Mouse (Mus musculus): ENCODE results near the gene Setd5. TPM values are rescaled to one million over a fixed set of nuclear protein-coding genes. Genes with fewer than 3 reads are reported as not detected.
A peak's percentile ranks its signal among the peaks of the same experiment; 100 is the strongest.

The Setd5 gene
- 10 to 100 TPM; 70.3 to 74.2 TPM for total RNA-seq (2021)

DNA sequence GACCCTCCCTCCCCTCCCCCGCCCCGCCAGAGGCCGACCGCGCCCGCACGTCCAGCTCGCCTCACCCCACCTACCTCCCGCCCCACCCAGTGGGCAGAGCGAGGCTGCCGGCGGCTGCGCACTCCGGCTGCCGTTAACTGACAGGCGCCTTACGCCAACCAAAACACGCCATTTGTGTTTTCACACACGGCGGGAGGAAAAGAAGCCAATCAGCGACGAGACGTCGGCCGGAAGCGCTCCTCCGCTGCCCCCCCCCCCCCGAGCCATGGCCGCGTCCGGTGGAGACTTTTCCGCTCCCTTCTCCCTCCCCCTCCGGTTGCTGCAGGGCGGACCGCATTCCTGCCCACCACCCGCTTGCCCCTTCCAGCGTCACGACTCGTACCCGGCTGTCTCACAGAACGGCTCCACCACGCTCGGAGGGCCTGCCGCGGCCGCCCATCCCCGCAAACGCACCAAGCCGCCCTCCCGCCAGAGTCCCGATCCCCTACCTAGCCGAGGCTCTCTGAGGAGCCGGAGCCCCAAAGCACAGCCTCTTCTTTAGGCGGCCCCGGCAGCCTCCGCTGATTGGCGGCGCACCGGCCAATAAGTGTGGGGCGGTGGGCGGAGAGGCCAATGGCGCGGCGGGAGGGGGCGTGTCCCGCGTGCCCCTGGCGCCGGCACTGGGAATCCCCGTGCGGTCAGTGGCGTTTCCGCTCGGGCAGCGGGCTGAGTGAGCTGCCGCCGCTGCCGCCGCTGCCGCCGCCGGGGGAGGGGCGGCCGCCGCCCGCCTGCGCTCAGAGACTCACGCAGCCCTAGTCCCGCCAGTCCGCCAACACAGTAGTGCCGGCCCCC is at the start of gene Setd5:
Gene Setd5, plus strand, starts transcription at position 680 of the 831 bp plus-strand sequence.
- DNase-seq = peak; percentile 99
- intact Hi-C loops (cut with DNase I) = loop anchor here (2.0 kb wide), 1 partner anchor 30 kb away; the partner anchor contains the start of gene Thumpd3

DNA sequence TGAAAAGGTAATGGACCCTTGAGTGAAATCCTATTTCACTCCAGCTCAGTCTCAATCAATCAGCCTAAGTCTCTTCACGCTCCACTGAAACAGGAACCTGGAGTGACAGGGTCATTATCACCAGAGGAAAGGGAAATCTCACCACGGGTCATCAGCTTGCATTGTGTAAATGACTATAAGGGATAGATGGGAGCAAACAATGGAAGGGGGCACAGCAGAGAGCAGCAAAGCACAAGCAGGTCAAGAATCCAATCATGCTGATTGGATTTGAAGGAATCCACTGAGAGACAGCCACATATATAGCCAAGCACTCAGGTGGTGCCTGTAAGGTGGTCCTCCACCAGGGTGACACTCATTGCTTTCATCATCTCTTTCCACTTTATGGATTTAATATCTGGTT is 49.7 kb upstream of the Setd5 start:
- DNase-seq = no peak
- intact Hi-C loops (cut with DNase I) = no loop called here

DNA sequence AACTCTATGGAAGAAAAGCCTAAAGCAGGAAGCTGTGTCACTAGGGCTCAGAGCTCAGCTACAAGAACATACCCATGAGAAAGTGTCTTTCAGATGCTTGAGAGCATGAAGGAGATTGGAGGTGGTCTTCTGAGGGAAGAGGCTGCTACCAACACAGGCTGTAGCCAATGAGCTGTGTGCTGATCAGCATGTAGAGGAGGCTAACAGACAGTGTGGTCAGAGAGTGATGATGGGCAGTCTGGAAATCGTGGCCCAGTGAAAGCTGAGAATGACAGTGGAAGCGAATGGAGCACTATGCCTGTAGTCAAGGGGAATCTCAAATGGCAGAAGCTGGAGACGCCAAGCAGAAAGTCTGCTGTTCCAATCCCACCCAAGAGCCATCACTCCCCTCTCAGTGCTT is 48.2 kb upstream of the Setd5 start:
- DNase-seq = no peak
- intact Hi-C loops (cut with DNase I) = no loop called here

DNA sequence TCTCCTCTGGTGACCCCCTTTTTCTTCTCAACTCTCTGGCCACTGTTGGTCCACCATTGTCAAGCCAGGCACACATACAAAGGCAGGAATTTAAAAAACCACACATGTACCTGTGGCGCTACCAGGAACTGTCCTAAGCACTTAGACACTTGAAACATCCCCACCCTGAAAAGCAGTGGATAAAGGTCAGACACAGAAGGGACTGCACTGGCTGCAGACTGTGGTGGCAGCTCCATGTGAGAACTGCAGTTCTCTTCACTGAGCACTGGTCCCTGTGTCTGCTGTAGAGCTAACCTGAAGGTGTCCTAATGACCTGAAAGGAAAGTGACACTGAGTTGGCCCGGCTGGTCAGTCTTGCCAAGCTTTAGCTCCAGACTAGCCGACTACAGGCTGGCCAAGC is 46.6 kb upstream of the Setd5 start:
- no peak for DNase-seq
- intact Hi-C loops (cut with DNase I) = no loop called here

DNA sequence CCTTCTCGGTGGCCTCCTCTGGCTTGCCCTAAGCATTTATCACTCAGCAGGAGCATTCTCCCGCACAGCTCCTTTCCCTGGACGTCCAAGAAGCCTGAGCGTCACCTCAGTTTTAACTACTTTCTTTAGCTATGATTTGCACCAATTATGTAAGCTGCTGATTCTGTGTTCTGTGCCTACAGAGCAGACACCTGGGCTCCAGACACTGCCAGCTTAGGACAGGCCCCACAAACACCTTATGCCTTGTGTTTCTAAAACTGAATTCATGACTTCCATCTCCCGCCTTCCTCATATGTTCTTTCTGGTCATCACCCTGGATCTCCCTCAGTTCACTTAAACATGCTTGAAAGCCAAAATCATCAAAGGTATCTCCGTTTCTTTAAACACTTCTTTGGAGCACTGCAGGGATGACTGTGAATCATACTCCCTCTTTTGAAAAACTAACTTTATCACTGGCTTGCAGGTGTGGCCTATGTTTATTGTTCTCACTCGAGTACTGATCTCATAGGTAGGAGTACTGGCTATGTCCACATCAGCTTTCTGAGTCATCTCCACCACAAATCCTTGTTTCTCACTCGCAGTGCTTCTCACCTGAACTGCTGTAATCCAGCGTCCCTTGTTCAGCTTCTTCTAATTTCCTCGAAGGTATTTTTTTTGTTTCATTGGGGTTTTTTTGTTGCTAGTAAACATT is 46.0 kb upstream of the Setd5 start:
- intact Hi-C loops (cut with DNase I) = no loop called here

DNA sequence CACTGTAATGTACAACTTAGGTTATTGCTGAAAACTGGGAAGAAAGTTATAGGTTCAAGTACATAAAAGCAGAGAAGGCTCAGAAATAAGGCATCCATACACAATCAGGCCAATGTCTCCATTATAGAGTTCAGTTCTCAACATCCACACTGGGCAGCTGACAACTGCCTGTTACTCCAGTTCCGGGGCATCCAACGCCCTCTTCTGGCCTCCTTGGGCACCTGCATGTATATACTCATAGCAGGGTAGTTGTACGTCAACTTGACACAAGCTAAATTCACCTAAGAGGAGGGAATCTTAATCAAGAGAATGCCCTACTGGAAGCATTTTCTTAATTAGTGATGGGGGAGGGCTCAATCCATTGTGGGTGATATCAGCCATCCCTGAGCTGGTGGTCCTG is 45.0 kb upstream of the Setd5 start:
- intact Hi-C loops (cut with DNase I) = no loop called here
- DNase-seq = no peak

More for the DNA sequence above, 46.0 kb upstream of the Setd5 start:
- DNase-seq = no peak

DNA sequence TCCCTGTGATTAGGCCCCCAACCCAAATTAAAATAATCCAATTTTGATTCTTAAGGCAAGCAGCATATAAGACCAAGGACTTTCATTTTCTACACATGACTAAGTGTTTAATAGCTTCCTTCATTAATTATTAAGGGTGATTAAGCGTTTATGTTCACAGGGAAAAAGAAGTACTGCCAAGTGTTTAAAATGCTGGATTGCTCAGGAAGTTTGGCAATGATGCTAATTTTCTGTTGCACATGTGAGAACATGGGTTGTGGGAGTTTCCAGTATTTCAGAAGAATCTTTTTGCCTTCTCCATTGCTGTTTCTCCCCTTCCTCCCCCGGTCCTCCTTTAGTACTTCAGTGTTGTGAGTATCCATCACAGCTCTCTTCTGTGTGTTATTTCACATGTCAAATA is 44.0 kb upstream of the Setd5 start:
- intact Hi-C loops (cut with DNase I) = no loop called here
- DNase-seq = no peak

DNA sequence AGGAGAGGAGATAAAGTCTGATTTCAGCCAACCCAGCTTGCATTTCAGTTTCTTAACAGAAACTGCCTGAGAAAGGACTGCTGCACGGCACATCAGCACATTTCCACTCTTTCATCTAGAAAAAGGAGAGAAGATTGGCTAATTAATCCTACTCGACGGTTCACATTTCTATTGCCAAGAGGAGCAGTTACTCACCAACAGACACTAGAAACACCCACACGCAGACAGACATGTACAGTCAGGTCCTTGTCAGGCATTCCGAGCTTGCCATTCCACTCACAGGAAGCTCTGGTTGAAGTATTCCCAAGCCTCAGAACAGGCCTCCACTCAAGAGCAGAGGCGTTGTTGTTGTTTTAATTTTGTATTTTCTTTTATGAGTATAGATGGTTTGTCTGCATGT is 42.7 kb upstream of the Setd5 start:
- intact Hi-C loops (cut with DNase I) = no loop called here

DNA sequence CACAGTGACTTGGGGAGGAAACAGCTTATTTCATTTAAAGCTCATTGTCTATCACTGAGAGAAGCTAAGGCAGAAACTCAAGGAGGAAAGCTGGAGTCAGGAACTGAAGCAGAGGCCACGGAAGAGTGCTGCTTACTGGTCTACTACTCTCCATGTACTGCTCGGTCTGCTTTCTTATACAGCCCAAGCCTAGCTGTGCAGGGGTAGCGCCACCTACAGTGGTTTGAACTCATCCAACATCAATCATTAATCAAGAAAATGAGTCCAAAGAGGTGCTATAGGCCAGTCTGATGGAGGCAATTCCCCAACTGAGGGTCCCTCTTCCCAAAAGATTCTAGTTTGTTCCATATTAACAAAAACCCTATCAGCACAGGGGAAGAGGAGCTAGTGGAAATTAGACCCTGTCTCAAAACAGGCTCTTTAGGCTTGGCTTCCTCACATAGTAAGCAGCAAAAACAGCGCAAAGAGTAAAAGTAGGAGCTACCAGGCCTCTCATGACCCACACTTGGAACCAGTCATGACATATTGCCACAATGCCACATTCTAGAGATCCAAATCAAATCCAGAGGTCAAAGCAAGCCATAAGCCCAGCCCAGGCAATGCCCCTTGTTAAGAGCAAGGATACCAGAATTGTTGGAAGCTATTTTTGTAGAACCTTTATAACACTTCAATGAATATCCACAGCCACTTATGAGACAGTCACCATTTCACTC is 40.5 kb upstream of the Setd5 start:
- no peak for DNase-seq
- intact Hi-C loops (cut with DNase I) = loop anchor here (5.0 kb wide), 1 partner anchor 266 kb away; no protein-coding TSS in a partner anchor

More for the DNA sequence above, 42.7 kb upstream of the Setd5 start:
- no peak for DNase-seq

DNA sequence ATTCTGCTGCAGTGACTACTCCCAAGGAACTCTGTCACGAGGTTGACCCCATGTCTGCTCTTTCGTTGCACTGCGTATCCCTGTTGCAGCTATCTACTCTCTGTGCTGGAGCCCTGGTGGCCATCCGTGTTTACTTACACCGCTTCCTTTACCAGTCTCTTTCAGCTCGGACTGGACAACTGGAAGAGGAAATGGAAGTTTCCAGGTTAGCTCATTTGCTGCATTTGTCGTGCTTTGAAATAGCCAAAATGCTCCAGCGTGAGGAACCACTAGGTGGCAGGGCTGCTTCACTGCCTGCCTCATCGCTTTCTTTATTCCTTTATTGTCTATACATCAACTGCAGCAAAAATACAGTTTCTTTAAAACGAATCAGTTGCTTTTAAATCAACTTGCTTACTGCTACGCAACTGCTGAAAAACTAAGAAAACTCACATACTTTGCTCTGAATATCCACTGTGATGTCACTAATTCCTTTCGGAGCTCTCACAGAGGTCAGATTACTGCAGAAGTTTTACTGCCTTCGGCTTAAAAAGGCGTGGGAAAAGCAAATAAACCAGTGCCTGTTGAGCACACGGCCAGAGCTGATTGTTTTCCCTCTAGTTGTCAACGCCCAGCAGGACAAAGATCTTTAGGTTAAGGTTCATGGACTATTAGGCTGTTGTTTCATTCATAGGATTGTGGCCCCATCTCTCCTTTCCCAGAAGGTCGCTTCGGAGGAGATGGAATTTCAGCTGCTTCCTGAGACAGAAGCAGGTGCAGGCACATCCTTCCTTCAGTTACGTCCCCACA is 39.0 kb upstream of the Setd5 start:
- peak; percentile 77 to 80 for DNase-seq
- intact Hi-C loops (cut with DNase I) = loop anchor here (1.0 to 5.0 kb wide), 2 partner anchors 65 to 264 kb away; no protein-coding TSS in a partner anchor

DNA sequence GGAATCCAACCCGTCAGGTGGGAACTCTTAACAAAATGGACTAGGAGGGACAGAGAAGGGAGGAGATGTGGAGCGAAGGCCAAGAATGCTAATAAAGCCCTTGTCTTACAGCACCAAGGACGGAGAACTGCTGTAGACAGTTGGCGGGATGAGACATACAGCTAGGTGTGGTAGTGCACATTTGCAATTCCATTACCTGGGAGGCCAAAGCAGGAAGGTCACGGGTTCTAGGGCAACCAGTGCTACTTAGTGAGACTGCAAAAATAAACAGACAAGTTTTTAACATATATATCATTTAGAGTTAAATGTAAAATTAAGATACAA is 38.5 kb upstream of the Setd5 start:
- DNase-seq = no peak
- intact Hi-C loops (cut with DNase I) = loop anchor here (1.0 to 5.0 kb wide), 2 partner anchors 65 to 264 kb away; no protein-coding TSS in a partner anchor

DNA sequence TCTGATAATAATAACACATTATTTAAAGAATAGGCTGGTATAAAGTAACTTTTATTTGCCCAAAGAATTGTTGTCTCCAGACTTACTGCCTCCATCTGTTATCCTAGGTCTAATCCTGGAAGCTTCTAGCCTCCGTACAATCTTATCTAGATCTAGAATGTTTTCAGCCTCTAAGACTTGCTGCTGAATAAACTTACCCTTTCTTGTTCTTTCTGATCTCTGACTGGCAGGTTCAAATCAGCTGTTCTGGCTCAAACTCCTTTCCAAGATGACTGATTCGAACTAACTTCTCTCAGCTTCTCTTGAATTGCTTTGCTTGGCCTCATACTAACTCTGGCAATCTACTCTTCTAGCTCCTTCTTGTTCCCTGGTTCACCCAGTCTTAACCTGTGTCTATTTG is 36.8 kb upstream of the Setd5 start:
- DNase-seq = no peak
- intact Hi-C loops (cut with DNase I) = loop anchor here (5.0 kb wide), 1 partner anchor 197 kb away; the partner anchor contains the start of gene Mtmr14

DNA sequence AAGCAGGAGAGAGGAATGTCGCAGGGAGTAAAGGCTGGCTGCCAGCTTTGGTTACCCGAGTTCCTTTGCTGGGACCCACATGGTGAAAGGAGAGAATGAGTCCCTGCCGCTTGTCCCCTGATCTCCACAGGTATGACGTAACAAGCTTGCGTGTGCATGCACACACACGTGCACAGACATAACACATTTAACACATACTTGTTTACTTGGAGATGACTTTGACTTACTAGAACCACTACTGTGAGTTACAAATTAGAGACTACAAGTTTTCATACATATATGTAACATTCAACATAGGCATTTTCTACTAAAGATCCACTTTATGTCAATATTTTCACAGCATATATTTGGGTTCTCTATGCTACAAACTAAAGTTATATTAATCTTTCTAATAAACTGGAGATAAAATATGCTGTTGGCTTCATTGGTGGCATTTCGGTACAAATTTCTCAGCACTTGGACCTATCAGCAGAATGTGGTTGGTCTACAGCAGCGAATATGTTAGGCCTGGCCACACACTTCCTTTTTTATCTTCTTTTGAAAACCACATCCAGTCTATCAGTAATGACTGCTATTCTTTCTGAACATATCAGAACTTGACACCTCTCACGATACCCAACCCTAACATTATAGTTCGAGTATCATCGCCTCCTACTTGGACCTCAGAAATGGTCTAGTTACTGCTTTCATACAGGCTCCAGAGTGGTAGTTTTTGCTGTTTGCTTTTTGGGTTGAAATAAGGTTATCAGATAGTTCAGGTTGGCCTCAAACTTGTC is 35.8 kb upstream of the Setd5 start:
- DNase-seq = no peak
- intact Hi-C loops (cut with DNase I) = loop anchor here (5.0 kb wide), 1 partner anchor 196 kb away; the partner anchor contains the start of gene Mtmr14

DNA sequence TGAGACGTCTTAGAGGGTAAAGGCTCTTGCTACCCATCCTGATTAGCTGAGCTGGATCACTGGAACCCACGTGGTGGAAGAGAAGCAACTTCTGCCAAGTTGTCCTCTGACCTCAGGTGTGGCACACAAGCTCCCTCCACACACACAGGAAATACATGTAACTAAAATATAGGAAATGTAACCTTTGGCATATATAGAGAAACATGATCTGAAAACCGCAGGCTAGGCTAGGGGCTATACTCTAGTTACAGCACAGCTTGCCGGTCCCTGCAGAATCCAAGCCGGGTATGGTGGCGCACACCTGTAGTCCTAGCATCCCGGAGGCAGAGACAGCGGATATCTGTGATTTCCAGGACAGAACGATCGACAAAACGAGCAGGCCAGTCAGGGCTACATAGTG is 31.6 kb upstream of the Setd5 start:
- intact Hi-C loops (cut with DNase I) = no loop called here
- peak in 1 of 2 experiments; percentile 15 for DNase-seq

DNA sequence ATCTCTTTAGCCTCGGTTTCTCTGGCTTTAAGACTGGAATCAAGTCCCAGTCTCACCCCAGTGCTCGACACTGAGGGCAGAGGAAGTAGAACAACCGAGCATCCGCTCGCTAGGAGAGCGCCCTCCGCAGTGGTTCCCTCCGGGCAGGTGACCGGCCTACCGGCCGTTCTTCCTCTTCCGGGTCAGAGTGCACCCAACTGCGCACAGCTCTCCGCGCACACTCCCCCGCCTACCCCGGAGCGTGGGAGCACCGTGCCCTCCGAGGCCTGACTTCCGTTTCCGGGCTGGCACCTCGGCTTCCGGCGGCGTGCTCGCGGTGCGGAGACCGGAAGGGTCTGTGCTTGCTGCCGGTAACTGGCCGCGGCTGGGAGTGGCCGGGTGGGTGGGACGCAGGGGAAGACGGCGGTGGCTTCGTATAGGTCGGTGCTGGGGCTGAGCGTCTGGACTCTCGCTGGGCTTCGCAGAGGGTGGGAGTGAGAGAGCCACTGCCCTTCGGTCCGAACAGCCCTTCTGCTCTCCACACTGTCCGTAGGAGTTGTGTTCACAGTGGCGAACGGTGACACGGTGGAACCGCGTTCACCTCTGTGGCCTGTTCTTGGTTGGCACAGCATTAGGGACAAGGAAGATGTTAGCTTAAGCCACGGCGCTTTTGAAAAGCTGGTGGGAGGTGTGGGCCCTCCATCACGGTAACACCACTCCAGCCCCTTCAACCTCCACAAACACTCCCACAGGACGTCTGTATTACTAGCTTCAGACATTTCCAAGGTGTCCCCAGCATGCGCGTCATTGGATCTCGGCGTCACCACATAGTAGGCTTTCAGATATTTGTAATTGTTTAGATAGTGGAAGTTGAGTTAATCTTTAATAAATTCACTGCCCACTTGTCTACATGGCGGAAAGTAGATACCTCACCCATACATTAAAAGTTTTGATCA is 30.9 kb upstream of the Setd5 start, which contains the start of gene Thumpd3:
Gene Thumpd3, plus strand, starts transcription at position 185 of the 935 bp plus-strand sequence.
- intact Hi-C loops (cut with DNase I) = loop anchor here (2.0 kb wide), 2 partner anchors 30 to 260 kb away; partner anchors contain the start of genes Brpf1 and Setd5
- DNase-seq = peak; percentile 98 to 99

DNA sequence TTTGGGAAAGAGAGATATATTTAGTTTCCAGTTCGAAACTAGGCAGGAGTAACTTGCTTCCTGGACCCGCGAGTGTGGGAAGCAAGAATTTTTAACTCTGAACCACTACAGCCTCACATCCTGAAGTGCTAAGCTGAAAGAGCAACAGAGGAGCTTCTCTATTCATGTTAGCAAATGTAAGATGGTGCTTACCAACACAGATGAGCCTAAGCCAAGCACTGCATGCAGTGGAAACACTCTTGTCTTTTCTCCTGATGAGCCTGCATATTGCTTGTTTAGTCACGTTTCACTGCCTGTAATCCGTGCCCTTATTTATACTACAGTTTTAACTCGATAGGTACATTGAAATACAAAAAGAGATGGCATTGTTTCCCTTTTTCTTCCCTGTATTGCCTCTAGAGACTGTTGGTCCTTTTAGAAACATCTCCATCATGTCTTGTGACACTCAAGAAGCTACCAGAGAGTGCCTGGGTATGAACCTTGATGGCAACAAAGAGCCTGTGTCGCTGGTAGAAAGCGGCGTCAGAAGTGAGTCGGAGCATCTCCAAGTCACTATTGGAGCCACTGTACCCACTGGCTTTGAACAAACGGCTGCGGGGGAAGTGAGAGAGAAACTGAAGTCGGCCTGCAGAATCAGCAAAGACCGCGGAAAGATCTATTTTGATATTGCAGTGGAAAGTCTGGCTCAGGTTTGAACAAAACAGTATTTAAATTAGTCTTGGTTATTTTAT is 30.0 kb upstream of the Setd5 start:
- no peak for DNase-seq
- intact Hi-C loops (cut with DNase I) = loop anchor here (2.0 kb wide), 2 partner anchors 30 to 260 kb away; partner anchors contain the start of genes Brpf1 and Setd5

DNA sequence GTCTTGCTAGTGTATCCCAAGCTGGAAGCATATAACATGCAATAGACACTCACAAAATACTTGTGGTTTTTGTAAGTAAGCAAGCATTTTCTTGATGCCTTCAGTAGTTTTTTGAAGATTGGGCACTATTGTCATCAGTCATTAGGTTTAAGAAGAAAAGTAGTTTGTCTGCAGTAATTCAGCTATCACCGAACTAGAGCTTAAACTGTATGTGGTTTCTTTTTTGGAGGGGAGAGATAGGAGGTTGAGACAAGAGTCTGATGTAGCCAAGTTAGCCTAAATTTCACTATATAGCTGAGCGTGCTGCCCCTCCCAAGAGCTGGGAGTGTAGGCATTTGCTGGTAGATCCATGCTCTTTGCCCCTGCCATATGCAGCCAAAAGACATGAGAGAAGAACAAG is 28.8 kb upstream of the Setd5 start:
- intact Hi-C loops (cut with DNase I) = no loop called here
- DNase-seq = no peak
